Mouse (Mus musculus) lung, embryonic 15.5 days (tissue): Measurements from ENCODE around the gene Rhou. TPM values are rescaled to one million over a fixed set of nuclear protein-coding genes. Genes with fewer than 3 reads are reported as not detected.
"Not testable (repeated sequence)": the region's sequence is repeated elsewhere in the genome, so short reads cannot be mapped to it uniquely, and the experiment has no call there.

Experiments used
- ATAC-seq: fragments of 200-750 bp; cut with Nextera tagmentation; 2 replicates; pipeline ENCODE4 v1.8.0; 2017; ENCODE audit warnings: moderate number of reproducible peaks, borderline replicate concordance; ENCODE audit not compliant: low FRiP score, low TSS enrichment; ENCODE audit errors: extremely low read depth
- H3K27ac ChIP-seq: fragments of 300-500 bp; sonication (generic); 2 replicates; pipeline ENCODE4 v1.5.1; 2015; ENCODE audit warnings: moderate library complexity, mild to moderate bottlenecking, inconsistent platforms
- H3K27me3 ChIP-seq: fragments of 300-500 bp; sonication (generic); 2 replicates; pipeline ENCODE4 v1.6.1; 2015; ENCODE audit warnings: inconsistent platforms
- H3K36me3 ChIP-seq: fragments of 300-500 bp; sonication (generic); 2 replicates; pipeline ENCODE4 v1.6.1; 2015; ENCODE audit warnings: inconsistent platforms
- H3K4me1 ChIP-seq: fragments of 300-500 bp; sonication (generic); 2 replicates; pipeline ENCODE4 v1.6.1; 2015; ENCODE audit warnings: inconsistent platforms
- H3K4me2 ChIP-seq: fragments of 300-500 bp; sonication (generic); 2 replicates; pipeline ENCODE4 v1.6.1; 2015; ENCODE audit warnings: inconsistent platforms, mild to moderate bottlenecking, moderate library complexity
- H3K4me3 ChIP-seq: fragments of 300-500 bp; sonication (generic); 2 replicates; pipeline ENCODE4 v1.5.1; 2015; ENCODE audit warnings: mild to moderate bottlenecking, inconsistent platforms
- H3K9ac ChIP-seq: fragments of 300-500 bp; sonication (generic); 2 replicates; pipeline ENCODE4 v1.6.1; 2015; ENCODE audit warnings: inconsistent platforms
- H3K9me3 ChIP-seq: fragments of 300-500 bp; sonication (generic); 2 replicates; pipeline ENCODE4 v1.6.1; 2016; ENCODE audit warnings: inconsistent platforms
- WGBS: fragments of 180-500 bp; shearing (Covaris S2); methylation state at CpG from one replicate; pipeline ENCODE4 v1.1.7; 2015; 5-methylcytosine and 5-hydroxymethylcytosine counted together
- polyA plus RNA-seq: library from polyadenylated mRNA; unstranded; fragments of >200 nt; fragmentation: Nextera tagmentation; extraction: Ambion mirVana; gene quantifications from 2 replicates; pipeline ENCODE4 v1.2.1, GENCODE M21; 2015

The Rhou gene
- polyA plus RNA-seq, 1 experiment from 2014 or later: 7.9 TPM

GRCm38 (mm10) chr8:123631746-123632145 is 22.0 kb upstream of the Rhou start:
- H3K4me1 ChIP-seq, H3K4me2 ChIP-seq, H3K27ac ChIP-seq, H3K9ac ChIP-seq, H3K4me3 ChIP-seq, H3K9me3 ChIP-seq, H3K36me3 ChIP-seq, ATAC-seq: not testable (repeated sequence)
- H3K27me3 ChIP-seq: peaks cover 19% of the 10 kb centered on the region; the same call in 1 of the 2 replicates
- 60% methylated on average over 3 of the region's 3 CpGs for WGBS

GRCm38 (mm10) chr8:123632257-123632656 is 21.5 kb upstream of the Rhou start:
- WGBS: 70% methylated on average over 4 of the region's 4 CpGs
- no peak overlapping the region for H3K4me3 ChIP-seq
- no peak for ATAC-seq
- H3K36me3 ChIP-seq: no peaks in the 10 kb centered on the region
- no peaks in the 10 kb centered on the region for H3K9me3 ChIP-seq
- no peak overlapping the region for H3K4me2 ChIP-seq
- peaks cover 9% of the 10 kb centered on the region for H3K4me1 ChIP-seq
- no peak overlapping the region for H3K27ac ChIP-seq
- peaks cover 16% of the 10 kb centered on the region; the same call in 1 of the 2 replicates for H3K27me3 ChIP-seq
- no peak overlapping the region for H3K9ac ChIP-seq

- H3K36me3 ChIP-seq: no peaks in the 10 kb centered on the region
- no peaks in the 10 kb centered on the region for H3K9me3 ChIP-seq
- ATAC-seq: no peak
- H3K27me3 ChIP-seq: peaks cover 16% of the 10 kb centered on the region; the same call in 1 of the 2 replicates
- 65% methylated on average over 7 of the region's 7 CpGs for WGBS
- H3K4me3 ChIP-seq: no peak overlapping the region
- no peak overlapping the region for H3K4me2 ChIP-seq
- peaks cover 9% of the 10 kb centered on the region for H3K4me1 ChIP-seq
- H3K9ac ChIP-seq: no peak overlapping the region
- no peak overlapping the region for H3K27ac ChIP-seq
Measured at GRCm38 (mm10) chr8:123633801-123634200, 19.9 kb upstream of the Rhou start.

- 29% methylated on average over 3 of the region's 3 CpGs for WGBS
- H3K9me3 ChIP-seq: no peaks in the 10 kb centered on the region
- H3K4me2 ChIP-seq: no peak overlapping the region
- peaks cover 3% of the 10 kb centered on the region for H3K4me1 ChIP-seq
- no peak overlapping the region for H3K4me3 ChIP-seq
- no peak overlapping the region for H3K27ac ChIP-seq
- H3K9ac ChIP-seq: no peak overlapping the region
- no peak for ATAC-seq
- peaks cover 10% of the 10 kb centered on the region; the same call in 1 of the 2 replicates for H3K27me3 ChIP-seq
- no peaks in the 10 kb centered on the region for H3K36me3 ChIP-seq
Measured at GRCm38 (mm10) chr8:123634395-123635131, 19.2 kb upstream of the Rhou start.

- Histone ChIP-seq H3K27me3 (peaks cover 3% of the 10 kb centered on the region; the same call in 1 of the 2 replicates), H3K4me3 (no peak overlapping the region), H3K27ac (no peak overlapping the region), H3K36me3 (no peaks in the 10 kb centered on the region), H3K4me2 (no peak overlapping the region), H3K9me3 (no peaks in the 10 kb centered on the region), H3K4me1 (0 out of 2 replicates have a peak, but pooled peaks cover 3% of the 10 kb centered on the region), H3K9ac (no peak overlapping the region)
- no peak for ATAC-seq
- 59% methylated on average over 11 of the region's 11 CpGs for WGBS
Measured at GRCm38 (mm10) chr8:123635671-123636070, 18.1 kb upstream of the Rhou start.

GRCm38 (mm10) chr8:123643330-123644051 is 10.2 kb upstream of the Rhou start:
- H3K9ac ChIP-seq: no peak overlapping the region
- no peak overlapping the region for H3K27ac ChIP-seq
- peaks cover 11% of the 10 kb centered on the region for H3K4me1 ChIP-seq
- H3K4me2 ChIP-seq: peak overlapping the region; percentile 47
- no peak for ATAC-seq
- H3K27me3 ChIP-seq: peaks cover 8% of the 10 kb centered on the region; the same call in 1 of the 2 replicates
- WGBS: 14% methylated on average over 25 of the region's 25 CpGs
- H3K36me3 ChIP-seq: no peaks in the 10 kb centered on the region
- H3K9me3 ChIP-seq: no peaks in the 10 kb centered on the region
- peak overlapping the region; percentile 16 for H3K4me3 ChIP-seq

- no peak overlapping the region for H3K4me2 ChIP-seq
- H3K4me1 ChIP-seq: peaks cover 26% of the 10 kb centered on the region
- 80% methylated on average over 9 of the region's 9 CpGs for WGBS
- H3K9me3 ChIP-seq: no peaks in the 10 kb centered on the region
- H3K4me3 ChIP-seq: no peak overlapping the region
- no peak overlapping the region for H3K27ac ChIP-seq
- no peaks in the 10 kb centered on the region for H3K36me3 ChIP-seq
- peaks cover 8% of the 10 kb centered on the region; the same call in 1 of the 2 replicates for H3K27me3 ChIP-seq
- H3K9ac ChIP-seq: no peak overlapping the region
- no peak for ATAC-seq
Measured at GRCm38 (mm10) chr8:123645229-123645628, 8.5 kb upstream of the Rhou start.

GRCm38 (mm10) chr8:123648245-123649170 is 5.2 kb upstream of the Rhou start:
- H3K4me3 ChIP-seq: no peak overlapping the region
- ATAC-seq: peak; percentile 82
- no peaks in the 10 kb centered on the region for H3K36me3 ChIP-seq
- peak overlapping the region; percentile 85 for H3K27ac ChIP-seq
- 24% methylated on average over 17 of the region's 17 CpGs for WGBS
- 0 out of 2 replicates have a peak, but pooled peaks cover 5% of the 10 kb centered on the region for H3K27me3 ChIP-seq
- H3K9me3 ChIP-seq: no peaks in the 10 kb centered on the region
- H3K9ac ChIP-seq: no peak overlapping the region
- peaks cover 54% of the 10 kb centered on the region for H3K4me1 ChIP-seq
- H3K4me2 ChIP-seq: peak overlapping the region; percentile 33

- 0 out of 2 replicates have a peak, but pooled peaks cover 5% of the 10 kb centered on the region for H3K27me3 ChIP-seq
- H3K4me3 ChIP-seq: no peak overlapping the region
- no peaks in the 10 kb centered on the region for H3K9me3 ChIP-seq
- peak overlapping the region; percentile 85 for H3K27ac ChIP-seq
- no peak for ATAC-seq
- H3K9ac ChIP-seq: no peak overlapping the region
- H3K4me1 ChIP-seq: peaks cover 50% of the 10 kb centered on the region
- H3K4me2 ChIP-seq: peak overlapping the region; percentile 33
- H3K36me3 ChIP-seq: no peaks in the 10 kb centered on the region
- 48% methylated on average over 12 of the region's 12 CpGs for WGBS
Measured at GRCm38 (mm10) chr8:123649483-123649882, 4.2 kb upstream of the Rhou start.

GRCm38 (mm10) chr8:123651390-123652098 is 2.2 kb upstream of the Rhou start:
- Histone ChIP-seq H3K4me2 (0 out of 2 replicates have a peak overlapping the region, but pooled peaks have one; percentile 6), H3K4me1 (peaks cover 69% of the 10 kb centered on the region), H3K9ac (no peak overlapping the region), H3K4me3 (no peak overlapping the region), H3K36me3 (peaks cover 7% of the 10 kb centered on the region; the same call in 1 of the 2 replicates), H3K27me3 (0 out of 2 replicates have a peak, but pooled peaks cover 5% of the 10 kb centered on the region), H3K27ac (peak overlapping the region; percentile 77), H3K9me3 (no peaks in the 10 kb centered on the region)
- peak; percentile 33 for ATAC-seq
- 48% methylated on average over 5 of the region's 5 CpGs for WGBS

- Histone ChIP-seq H3K36me3 (peaks cover 15% of the 10 kb centered on the region; the same call in 1 of the 2 replicates), H3K27ac (peak overlapping the region; percentile 85), H3K9me3 (no peaks in the 10 kb centered on the region), H3K27me3 (0 out of 2 replicates have a peak, but pooled peaks cover 5% of the 10 kb centered on the region), H3K4me2 (no peak overlapping the region), H3K4me1 (peaks cover 69% of the 10 kb centered on the region), H3K4me3 (no peak overlapping the region), H3K9ac (no peak overlapping the region)
- 66% methylated on average over 4 of the region's 4 CpGs for WGBS
- no peak for ATAC-seq
Measured at GRCm38 (mm10) chr8:123652641-123653040, 1.1 kb upstream of the Rhou start.
